Mouse (Mus musculus) cerebellum, adult 18-20 months (tissue): ENCODE results near the gene Taf10.
A peak's percentile ranks its signal among the peaks of the same experiment; 100 is the strongest.
"Not testable (repeated sequence)": the region's sequence is repeated elsewhere in the genome, so short reads cannot be mapped to it uniquely, and the experiment has no call there.

Experiments
- DNase-seq, 2 experiments: peaks; one replicate each; pipeline ENCODE4 v3.0.0; 2021

Gene Taf10

DNA sequence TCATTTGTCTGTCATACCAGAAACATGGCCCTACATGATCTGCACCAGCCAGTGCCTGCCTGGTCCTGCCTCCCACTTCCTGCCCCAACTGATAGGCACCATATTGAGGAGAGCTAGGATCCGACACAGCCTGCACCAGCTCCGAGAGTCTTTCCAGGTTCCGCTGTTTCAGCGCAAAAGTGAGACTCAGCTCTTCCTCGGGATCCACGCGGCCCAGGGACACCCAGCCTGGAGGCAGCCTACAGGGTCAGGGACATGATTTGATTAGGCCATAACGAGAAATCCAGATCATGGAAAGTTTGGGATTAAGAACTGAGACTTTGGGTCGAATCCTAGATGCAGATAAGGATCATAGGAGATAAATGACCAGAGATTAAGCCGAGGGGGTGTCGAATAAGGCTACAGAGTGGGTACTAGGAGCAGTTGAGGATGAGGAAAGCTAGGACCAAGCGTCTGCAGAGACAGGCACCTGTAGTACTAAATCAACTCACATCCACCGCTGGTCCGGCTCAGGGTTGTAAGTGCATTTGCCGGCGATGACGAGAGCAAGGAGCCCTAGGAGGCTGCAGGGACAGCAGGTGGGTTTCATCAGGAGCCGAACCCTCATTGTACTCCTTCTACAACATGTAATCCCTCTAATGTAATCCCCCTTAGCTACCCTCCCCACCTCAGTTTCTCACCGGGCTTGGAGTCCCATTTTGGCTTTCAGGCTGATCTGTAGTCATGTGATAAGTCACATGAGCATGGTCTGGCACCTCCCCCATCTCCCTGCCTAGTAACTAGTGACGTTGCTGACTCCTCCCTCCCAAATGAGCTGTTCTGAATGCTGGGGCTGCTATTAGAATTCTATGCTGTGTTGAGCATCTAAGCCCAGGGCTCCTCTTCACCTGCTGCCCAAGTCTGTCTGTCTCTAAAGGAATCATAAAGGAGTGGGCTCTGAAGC is 7.6 kb upstream of the Taf10 start, which contains the start of gene Tpp1:
Gene Tpp1, minus strand, starts transcription at position 745 of the 943 bp plus-strand sequence.
- DNase-seq = peak; percentile 90 to 96

DNA sequence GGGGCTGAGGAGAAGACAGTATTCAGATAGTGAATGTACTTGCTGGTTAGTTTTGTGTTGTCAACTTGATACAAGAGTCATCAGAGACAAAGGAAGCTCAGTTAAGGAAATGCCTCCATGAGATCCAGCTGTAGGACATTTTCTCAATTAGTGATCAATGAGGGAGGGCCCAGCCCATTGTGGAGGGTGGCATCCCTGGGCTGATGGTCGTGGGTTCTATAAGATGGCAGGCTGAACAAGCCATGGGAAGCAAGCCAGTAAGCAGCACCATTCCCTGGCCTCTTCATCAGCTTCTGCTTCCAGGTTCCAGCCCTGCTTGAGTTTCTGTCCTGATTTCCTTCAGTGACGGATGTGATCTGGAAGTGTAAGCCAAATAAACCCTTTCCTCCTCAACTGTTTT is 3.6 kb upstream of the Taf10 start:
- no peak for DNase-seq

DNA sequence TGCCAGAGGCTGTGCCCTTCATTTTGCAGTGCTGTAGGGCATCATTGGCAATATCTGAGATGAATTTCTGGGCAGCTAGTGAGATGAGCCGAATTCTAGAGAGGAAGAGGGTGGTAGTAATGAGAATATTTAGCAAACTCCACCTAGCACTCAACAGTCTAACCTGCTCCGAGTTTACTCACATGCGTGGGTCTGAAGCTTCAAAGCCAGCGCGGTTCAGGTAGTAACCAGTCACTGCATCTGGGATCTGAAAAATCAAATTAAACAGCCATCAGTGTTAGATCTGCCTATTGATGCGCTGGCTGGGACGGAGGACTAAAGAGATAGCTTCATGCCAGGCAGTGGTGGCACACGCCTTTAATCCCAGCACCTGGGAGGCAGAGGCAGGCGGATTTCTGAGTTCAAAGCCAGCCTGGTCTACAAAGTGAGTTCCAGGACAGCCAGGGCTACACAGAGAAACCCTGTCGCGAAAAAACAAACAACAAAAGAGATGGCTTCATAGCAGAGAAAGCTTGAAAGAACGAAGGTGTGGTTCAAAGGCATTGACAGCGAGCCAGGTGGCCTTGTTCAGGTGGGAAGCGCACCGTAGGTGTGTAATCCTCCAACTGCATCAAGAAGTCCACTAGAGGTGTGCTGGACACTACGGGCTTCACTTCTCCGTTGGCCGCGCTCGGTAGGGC is 775 bp downstream of the Taf10 start:
- DNase-seq = not testable (repeated sequence)

DNA sequence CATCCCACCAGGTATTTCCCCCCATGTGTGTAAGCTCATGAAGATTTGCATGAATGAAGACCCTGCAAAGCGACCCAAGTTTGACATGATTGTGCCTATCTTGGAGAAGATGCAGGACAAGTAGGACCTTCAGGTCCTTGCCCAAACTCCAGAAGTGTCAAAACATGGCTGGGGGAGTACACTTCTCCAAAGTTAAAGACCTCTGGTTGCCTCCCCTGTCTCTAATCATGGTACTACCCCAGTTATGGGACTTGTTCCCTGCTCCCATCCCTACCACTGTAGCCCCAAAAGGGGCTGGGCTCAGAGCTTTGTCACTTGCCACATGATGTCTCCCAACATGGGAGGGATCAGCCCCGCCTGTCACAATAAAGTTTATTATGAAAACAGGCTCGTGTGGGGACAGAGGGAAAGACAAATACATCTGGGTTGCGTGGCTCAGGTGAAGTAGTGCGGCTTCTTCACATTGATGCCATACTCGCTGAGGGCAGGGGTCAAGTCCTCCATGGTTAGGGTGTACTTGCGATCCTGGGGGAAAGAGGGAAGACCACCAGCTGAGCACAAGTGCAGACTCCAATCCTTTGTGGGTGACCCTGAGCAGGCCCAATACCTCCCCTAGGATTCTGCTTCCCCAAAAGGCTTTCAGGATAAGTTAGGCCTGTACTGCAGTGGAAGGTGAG is 1.5 kb downstream of the Taf10 start:
- DNase-seq = not testable (repeated sequence)

DNA sequence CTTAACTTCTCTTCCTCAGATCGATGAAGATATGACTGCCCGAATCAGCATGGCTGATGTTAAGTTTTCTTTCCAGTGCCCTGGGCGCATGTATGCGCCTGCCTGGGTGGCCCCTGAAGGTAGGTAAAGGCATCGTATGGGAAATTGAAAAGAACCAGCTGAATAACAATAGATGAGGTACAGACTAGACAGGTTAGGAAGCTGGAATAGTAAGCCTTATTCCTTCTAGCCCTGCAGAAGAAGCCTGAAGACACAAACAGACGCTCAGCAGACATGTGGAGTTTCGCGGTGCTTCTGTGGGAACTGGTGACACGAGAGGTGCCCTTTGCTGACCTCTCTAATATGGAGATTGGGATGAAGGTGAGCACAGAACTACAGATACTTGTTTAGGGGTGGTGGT is 2.2 kb downstream of the Taf10 start:
- no peak for DNase-seq

DNA sequence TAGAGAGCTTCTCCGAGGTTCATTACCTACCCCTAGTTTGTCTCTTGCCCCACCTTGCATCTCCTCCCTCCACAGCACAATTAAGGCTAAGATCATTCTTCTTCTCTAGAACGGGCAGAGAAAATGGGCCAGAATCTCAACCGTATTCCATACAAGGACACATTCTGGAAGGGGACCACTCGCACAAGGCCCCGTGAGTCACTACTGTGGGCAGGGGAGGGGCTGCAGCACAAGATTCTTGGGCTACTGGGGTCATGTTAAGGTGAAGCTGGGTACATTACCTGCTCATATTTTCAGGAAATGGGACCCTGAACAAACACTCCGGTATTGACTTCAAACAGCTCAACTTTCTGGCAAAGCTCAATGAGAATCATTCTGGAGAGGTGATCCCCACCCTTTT is 3.3 kb downstream of the Taf10 start:
- no peak for DNase-seq

DNA sequence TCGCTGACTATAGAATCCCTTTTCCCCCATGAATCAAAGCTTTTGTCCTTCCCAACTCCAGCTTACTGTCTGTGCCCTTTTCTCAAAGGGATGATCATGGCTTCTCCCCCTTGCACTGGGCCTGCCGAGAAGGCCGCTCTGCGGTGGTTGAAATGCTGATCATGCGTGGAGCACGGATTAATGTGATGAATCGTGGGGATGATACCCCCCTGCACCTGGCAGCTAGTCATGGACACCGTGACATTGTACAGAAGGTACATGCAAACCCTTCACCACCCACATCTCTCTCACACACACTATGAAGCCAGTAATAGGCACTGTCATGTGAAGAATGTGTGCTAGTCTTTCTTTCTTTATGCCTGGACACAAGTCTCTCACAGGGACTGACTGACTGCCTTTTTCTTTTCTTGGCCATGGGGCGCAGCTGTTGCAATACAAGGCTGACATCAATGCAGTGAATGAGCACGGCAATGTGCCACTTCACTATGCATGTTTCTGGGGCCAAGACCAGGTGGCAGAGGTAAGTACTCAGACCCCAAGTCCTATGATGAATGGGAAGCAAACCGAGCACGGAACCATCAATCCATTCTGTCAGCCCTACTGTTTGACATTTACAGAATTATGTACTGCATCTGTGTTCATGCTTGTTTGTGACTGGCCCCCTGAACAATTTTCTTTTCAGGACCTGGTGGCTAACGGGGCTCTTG is 3.9 kb downstream of the Taf10 start:
- no peak for DNase-seq

DNA sequence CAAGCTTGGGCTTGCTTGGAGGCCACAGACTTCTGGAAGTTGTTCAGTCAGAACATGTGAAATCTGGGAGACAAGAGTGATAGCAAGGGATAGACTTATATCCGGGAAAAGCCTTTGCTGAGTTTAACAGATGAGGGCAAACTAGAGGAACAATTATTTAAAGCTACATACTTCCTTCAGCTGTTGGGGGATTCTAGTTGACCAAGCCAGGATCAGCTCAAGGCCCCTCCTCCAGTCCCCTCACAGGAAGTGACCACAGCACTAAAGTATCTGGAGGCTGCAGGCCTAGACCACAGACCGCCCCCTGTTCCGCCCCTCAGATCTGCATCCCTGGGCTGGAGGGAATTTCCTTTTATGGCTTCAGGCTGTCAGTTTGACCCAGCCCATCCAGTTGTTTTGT is 5.2 kb downstream of the Taf10 start:
- no peak for DNase-seq

DNA sequence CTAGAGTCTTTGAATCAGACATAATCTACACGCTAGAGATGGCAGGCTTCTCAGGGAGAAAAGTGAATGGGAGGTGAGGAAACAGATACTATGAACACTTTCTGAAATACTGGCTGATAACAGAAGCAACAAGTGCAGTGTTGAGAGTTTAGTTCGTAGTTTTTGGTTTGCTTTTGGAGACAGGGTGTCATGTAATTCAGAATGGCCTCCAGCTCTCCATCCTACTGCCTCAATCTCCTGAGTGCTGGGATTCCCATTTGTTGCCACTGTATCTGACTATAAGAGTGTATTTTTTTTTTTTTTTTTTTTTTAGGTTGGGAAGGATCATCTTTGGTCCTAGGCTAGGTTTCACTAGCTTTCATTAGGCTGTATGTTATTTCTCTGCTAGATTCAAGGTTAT is 5.9 kb downstream of the Taf10 start:
- DNase-seq = no peak

DNA sequence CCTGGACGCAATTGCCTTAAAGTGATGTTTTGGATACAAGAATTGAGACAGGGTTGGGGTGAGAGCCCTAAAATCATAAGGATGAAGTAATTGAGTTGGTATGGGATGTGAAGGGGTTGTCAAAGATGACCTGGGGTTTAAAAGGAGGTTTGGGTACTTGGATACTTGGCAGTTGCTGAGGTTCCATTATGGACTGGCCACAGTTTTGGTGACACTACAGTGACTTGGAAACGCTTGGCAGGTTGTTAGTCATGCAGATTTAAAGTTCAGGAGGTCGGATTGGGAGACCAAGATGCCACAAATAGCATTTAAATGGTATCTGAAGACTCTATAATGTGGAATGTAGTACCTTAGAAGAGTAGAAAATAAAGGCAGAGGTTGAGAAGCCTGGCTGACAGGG is 6.5 kb downstream of the Taf10 start:
- DNase-seq = no peak

DNA sequence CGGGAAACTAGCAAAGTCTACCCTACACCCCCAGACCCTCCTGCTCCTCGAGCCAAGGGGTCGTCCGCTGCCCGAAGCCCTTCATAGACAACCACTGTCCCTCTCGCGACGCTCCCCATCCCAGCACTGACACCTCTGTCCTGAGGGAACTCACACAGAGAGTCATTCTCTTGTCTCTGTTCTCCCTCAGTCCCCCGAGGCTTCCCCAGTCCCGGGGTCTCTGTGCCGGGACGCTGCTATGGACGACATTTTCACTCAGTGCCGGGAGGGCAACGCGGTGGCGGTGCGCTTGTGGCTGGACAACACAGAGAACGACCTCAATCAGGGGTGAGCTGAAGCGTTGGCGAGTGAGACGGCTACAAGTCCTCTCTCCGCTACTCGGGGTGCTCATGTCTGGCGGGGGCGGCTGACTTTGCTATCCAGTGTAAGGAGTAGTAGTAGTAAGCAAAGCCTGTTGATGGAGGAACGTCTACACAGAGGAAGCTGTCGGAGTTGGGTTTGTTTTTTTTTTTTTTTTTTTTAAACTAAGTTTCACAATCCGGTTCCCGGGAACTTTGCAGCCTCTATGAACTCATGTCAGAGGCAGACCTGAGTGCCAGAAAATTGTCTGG is 7.1 kb downstream of the Taf10 start, which contains the start of gene Rrp8:
Gene Rrp8, minus strand, starts transcription at position 475 of the 611 bp plus-strand sequence.
- DNase-seq = peak; percentile 36 to 54

DNA sequence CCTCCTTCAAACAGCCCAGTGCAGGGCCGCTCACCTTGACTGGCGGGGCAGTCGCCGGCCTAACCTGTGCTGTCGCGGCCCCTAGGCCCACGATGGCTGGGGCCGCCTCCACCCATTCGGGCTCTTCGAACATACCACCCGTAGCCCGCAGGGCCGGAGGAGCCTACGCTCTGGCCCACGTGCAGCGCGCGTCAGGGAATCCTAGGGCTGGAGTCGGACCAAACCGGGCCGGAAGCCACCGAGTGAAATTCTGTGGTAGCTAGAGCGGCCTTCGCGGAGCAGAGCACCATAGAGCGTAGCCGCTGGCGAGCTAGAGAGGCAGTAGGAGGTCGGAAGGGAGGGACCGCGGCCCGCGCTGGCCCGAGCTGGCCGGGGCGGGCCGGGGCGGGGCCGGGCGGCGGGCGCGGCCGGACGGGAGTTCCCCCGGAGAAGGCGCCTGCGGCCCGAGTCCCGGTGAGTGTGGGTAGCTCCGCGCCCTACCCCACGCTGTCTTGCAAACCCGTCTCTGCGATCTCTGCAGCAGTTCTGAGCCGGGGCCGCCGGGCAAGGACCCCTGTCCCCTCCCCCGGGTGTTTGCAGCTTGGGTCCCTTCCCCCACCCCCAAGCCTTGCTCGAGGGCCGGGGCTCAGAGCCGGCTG is 7.8 kb downstream of the Taf10 start, which contains the start of gene Ilk:
Gene Ilk, plus strand, starts transcription at position 329 of the 638 bp plus-strand sequence.
- peak; percentile 91 to 92 for DNase-seq

DNA sequence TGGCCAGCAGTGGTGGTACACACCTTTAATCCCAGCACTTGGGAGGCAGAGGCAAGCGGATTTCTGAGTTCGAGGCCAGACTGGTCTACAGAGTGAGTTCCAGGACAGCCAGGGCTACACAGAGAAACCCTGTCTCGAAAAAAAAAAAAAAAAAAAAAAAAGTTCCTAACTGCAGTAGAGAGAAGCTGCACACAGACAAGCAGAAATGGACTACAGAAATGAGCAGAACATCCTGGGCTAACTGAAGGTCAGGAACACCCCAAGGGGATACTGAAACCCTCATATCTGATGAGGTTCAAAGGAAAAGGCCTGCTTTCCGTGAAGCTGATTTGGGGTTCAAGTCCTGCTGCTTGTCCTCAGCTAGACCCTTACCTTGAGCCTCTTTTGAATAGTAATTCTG is 8.7 kb downstream of the Taf10 start:
- DNase-seq = not testable (repeated sequence)

DNA sequence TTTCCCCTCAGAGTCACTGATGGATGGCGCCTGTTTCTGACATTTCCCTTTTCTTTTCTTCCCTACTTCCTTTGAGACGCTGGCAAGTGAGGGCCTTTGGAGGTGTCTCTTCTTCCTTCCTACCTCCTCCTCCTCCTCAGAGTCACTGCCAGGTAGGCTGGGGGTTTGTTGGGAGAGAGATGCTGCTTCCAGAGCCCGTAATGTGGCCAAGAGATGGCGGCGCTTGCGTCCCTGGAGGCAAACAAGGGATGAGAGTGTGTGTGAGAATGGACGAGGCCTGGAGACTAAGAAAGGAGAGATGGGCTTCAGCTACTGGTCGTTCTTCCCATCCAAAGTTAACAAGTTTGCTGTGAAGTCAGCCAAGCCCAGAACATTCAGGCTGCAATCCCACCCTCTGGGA is 9.3 kb downstream of the Taf10 start:
- no peak for DNase-seq

DNA sequence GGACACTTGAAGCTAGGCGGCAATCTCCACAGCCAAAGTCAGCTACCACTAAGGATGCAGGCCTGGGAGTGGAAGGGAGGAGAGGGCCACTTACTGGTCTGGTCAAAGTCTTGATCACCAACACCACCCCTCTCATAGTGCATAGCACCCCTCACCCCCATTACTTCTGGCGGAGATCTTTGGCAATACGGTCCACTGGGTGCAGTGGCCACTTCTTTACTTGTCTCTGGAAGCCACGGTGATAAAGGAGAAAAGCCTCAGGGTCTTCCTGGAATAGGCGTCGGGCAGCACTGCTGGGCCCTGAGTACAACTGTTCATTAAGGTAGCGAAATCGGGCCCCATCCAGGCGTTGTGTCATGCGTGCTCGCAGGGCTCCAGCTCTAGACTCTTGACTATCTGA is 10.3 kb downstream of the Taf10 start:
- DNase-seq = no peak

DNA sequence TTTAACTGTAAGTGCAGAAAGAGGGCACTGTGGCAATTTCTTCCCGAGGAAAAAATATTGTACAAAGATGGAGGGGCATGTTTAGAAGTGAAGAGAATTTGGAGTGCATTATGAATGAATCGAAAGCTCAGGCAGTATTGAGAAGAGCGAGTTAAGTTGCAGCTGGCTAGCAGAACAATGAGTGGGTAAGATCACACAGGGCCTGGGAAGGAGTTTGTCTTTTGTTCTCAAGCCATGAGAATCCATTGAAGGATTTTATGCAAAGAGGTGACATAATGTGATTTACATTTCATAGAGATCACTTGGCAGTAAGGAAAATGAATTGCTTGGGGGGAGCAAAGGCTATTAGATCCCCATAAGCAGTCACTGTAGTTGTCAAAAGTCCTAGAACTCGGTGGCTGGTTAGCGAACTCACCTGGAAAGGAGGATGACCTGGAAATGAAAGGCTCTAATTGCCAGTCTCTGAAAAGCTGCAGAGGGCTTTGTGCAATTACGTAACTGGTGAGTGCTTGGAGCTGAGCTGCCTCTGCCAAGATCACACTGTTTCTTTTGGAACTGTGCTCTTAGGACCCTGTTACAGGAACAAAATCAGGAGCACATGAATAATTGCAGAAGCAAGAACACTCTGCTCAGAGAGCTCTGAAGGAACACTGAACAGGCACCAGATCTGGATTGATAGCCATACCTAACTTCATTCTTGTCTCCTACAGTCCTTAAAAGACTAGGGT is 15.3 kb downstream of the Taf10 start:
- DNase-seq = no peak

DNA sequence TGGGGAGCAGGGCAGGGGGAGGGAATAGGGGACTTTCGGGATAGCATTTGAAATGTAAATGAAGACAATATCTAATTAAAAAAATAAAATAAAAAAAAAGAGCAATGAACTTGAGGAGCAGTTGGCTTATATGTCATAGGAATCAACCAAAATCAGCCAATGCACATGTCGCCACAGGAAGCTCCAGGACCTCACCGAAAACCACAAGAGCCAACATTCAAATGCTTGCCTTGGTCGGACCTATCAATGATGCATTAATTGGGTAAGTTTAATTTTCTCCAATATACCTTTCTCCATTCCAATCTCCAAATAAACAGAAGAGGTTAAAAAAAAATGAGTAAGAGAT is 17.2 kb downstream of the Taf10 start:
- DNase-seq = no peak

DNA sequence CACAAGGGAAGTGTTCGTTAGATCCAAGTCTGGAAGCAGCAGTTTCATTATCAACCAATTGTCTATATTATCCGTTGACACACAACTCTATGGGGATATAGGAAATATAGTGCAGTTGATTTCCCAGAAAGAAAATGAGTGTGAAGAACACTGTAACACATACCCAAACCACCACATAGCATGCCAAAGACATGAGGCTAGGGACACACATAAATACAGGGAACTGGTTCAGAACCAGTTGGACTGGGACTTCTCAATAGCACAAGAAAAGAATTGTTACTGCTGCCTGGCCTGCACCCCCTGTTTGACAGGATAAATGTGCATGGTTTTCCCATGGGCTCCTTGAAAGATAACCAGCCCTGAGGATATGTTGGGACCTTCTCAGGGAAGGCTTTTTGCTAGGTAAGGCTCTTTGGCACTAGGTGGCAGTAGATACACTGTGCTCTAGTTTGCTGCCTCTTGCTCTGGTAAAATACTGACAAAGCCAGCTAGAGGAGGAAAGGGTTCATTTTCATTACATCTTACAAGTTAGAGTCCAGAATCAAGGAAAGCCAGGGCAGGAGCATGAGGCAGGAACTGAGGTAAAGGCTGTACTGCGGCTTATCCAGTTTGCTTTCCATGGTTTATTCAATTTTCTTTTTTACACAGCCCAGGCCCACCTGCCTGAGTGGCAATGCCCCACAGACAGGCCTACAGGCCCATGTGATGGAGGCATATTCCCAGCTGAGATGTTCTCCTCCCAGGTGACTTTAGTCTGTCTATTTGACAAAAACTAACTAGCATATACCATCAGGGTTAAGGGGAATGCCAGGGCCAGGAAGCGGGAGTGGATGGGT is 17.8 kb downstream of the Taf10 start:
- DNase-seq = peak; percentile 59 to 60

DNA sequence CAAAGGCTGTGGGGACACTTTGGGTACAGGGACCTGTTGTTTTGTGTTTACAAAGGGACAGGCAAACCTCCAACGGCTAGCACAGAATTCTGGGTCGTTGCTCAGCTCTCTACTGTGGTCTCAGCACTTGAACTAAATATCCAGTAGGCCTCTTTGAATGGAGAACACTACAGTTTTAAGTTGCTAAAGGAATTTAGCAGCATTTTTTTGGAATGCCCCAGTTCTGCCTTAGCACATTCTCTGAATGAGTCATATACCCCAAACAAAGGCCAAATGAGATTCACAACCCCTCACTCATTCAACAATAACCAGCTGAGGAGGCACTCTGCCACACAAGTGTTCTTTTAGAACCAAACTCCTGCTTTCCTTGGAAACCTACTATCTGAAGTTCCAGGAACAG is 22.2 kb downstream of the Taf10 start:
- no peak for DNase-seq

DNA sequence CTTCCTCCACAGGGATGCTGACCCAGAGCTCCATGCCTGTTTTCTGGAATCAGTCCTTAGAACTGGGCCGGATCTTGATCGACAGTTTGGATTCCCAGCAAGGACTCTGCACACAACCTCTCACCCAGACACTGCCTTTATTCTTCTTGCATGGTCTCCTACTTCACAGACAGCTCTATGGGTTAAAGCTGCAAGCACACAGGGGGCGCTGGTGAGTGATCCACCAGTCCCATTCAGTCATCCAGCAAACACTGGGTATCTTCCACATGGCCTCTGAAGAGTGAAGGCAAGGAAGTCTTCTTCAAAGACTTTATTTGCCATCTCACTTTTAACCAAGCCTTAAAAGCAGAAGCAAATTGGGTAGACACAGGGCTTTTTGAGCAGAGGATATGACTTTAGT is 28.8 kb downstream of the Taf10 start:
- DNase-seq = no peak
